Comparison of ENCODE assay signal across 9 mouse cellular contexts in the genomic region with DNA sequence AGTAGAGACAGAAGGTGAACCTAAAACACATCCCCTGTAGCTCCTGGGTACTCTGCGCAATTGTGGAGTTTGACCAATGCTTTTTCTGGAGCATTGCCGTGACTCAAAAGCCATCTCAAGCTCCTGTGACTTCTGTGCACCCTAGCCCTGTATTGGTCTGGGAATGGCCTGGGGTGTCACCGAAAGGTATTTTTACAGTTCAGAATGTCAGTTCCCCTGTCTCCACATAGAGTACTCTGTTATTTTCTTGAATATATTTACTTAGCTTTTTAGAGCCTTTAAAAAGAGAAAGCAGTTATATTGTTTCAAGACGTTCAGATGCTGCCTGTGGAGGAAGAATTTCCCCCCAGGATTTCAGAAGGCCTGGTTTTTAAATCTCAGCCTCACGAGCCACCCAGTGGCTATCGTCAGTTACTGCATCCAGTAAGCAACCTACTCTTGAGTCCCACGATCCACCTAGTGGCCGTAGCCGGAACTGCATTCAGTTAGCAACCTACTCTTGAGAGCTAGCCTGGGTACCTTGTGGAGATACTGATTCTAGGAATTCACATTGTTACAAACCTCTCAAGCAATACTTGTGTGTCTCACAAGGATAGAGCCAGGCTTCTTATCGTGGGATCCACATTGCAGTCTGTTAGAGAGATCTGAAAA. TPM values are rescaled to one million over a fixed set of nuclear protein-coding genes. Genes with fewer than 3 reads are reported as not detected.
DNase-seq lines count a peak whose midpoint lies in the region; ATAC-seq lines count a peak whose summit lies in the region.
"Had no signal": no experiment of that assay in that cellular context is flagged by ENCODE, and none has a peak within 500 bp of the region (broad histone marks: within the 10 kb centered on the region; RNA-seq: fewer than 3 reads in every experiment).

No protein-coding gene starts in this region.

- 31% methylated on average over 10 of the region's 10 CpGs for WGBS in intestine, embryonic 14.5 days

- no peak overlapping the region for H3K27ac ChIP-seq in intestine, embryonic 14.5 days (ENCODE audit: low read depth)
- H3K27ac ChIP-seq: stomach, embryonic 15.5 days had no signal

- no peaks in the 10 kb centered on the region for H3K9me3 ChIP-seq in intestine, embryonic 14.5 days (ENCODE audit: control insufficient read depth, low read length)
- H3K9me3 ChIP-seq: stomach, embryonic 15.5 days had no signal

- H3K4me3 ChIP-seq in intestine, embryonic 14.5 days (ENCODE audit: low read depth, low read length) = no peak overlapping the region
- H3K4me3 ChIP-seq: stomach, embryonic 15.5 days had no signal

- H3K9ac ChIP-seq in intestine, embryonic 14.5 days (ENCODE audit: low read length) = no peak overlapping the region
- H3K9ac ChIP-seq: stomach, embryonic 15.5 days had no signal

- peak; percentile 70 for ATAC-seq in intestine, embryonic 14.5 days (replicated peaks; ENCODE audit: low FRiP score, low TSS enrichment, low read depth)

- H3K4me2 ChIP-seq in intestine, embryonic 14.5 days (ENCODE audit: low read length) = no peak overlapping the region
- H3K4me2 ChIP-seq: stomach, embryonic 15.5 days had no signal

- H3K36me3 ChIP-seq in intestine, embryonic 14.5 days (ENCODE audit: control insufficient read depth, insufficient read depth, low read length) = peaks cover 70% of the 10 kb centered on the region

- no peaks in the 10 kb centered on the region for H3K27me3 ChIP-seq in intestine, embryonic 14.5 days (replicated peaks; ENCODE audit: control insufficient read depth, insufficient read depth, low read length)
- H3K27me3 ChIP-seq: stomach, embryonic 15.5 days had no signal

- DNase-seq in ZHBTc4 (ENCODE audit: low read depth, low spot score) = peak; percentile 93
- DNase-seq in cerebellum, postnatal 25 days = peak; percentile 89 to 95
- DNase-seq in gastrocnemius, adult 18-20 months (ENCODE audit: low spot score) = peak; percentile 89
- DNase-seq in intestine, embryonic 14.5 days (ENCODE audit: low spot score) = peak; percentile 95
- peak; percentile 59 to 95 for DNase-seq in left cerebral cortex, adult 9 months (ENCODE audit: low spot score in 2 of 2)
- peak; percentile 93 for DNase-seq in mesoderm, embryonic 11.5 days (ENCODE audit: low read depth, low spot score)
- DNase-seq in right cerebral cortex, postnatal 36 days (ENCODE audit: low spot score in 2 of 2) = peak; percentile 78 to 82
- peak; percentile 64 to 92 for DNase-seq in urinary bladder, postnatal 4 days (ENCODE audit: low spot score in 2 of 2)

- H3K4me1 ChIP-seq in intestine, embryonic 14.5 days (replicated peaks; ENCODE audit: control insufficient read depth, insufficient read depth, low read length) = no peaks in the 10 kb centered on the region
- H3K4me1 ChIP-seq: stomach, embryonic 15.5 days had no signal

RNA-seq across cellular contexts. Expression of a gene that starts 22.3 kb away (rescaled TPM):
- total RNA-seq in gastrocnemius, adult 18-20 months (2021) = 100 to 1,000 TPM; 134 to 140 TPM
- 212 and 232 TPM in 2 replicates for polyA plus RNA-seq in intestine, embryonic 14.5 days (2014; fragmentation: Nextera tagmentation; extraction: Ambion mirVana)
